Mouse (Mus musculus): ENCODE results near the gene Ugt1a7c.
"Not testable (repeated sequence)": the region's sequence is repeated elsewhere in the genome, so short reads cannot be mapped to it uniquely, and the experiment has no call there.

Gene Ugt1a7c

DNA sequence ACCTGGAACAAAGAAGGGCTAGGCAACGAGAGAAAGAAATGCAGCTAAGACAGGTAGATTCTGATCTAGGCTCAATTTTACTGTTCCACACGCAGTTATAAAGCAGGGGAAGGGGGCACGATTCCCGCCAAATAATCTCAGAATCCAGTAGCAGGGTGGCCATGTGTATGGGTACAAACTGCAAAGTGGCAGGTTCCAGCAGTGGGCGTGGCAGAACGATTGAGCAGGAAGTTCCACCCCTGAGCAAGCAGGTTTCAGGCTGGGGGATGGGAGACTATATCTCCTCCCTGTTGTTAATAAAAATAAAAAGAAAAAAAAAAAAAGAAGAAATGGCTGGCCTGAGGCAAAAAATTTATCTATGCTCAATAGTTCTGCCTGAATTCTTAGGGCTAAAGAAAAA is 17.9 kb downstream of the Ugt1a7c start:
- not testable (repeated sequence) for DNase-seq (ENCODE audit: low read depth, low spot score)

DNA sequence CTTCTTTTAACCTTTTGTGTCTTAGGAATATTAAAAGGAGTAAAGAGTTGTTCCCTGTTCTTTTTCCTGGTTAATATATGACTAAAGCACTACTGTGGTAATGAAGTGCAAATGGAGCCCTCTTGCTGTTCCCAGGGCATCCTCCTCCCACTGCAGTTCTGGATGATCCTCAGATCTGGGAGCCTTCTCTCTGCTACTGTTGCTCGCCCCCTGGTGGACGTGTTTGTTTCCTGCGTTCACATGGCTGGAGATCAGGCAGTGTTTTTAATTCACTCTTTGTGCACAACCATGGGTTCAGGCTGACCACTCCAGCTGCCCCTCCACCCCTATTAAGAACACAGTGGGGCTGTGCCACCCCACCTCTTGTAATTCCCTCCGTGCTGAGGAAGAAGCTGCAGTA is 25.7 kb downstream of the Ugt1a7c start:
- DNase-seq (ENCODE audit: low read depth, low spot score) = not testable (repeated sequence)

DNA sequence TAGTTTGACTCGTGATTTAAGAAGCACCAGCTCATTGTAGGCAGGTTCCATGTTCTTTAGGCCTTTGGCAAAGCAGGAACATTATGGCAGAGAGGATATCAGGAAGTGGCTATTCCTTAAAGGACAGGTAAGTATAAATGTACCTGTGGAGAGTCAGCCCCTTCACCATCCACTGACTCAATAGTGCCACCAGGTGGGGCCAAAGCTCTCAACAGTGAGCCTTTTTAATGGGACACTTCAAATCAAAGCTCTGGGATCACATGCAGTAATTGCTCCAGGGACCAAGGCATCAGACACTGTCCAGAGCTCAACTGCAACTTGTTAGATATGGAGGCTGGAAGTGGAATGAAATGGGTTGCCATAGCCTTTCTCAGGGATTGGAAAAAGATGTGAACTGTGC is 26.7 kb downstream of the Ugt1a7c start:
- DNase-seq (ENCODE audit: low read depth, low spot score) = not testable (repeated sequence)

DNA sequence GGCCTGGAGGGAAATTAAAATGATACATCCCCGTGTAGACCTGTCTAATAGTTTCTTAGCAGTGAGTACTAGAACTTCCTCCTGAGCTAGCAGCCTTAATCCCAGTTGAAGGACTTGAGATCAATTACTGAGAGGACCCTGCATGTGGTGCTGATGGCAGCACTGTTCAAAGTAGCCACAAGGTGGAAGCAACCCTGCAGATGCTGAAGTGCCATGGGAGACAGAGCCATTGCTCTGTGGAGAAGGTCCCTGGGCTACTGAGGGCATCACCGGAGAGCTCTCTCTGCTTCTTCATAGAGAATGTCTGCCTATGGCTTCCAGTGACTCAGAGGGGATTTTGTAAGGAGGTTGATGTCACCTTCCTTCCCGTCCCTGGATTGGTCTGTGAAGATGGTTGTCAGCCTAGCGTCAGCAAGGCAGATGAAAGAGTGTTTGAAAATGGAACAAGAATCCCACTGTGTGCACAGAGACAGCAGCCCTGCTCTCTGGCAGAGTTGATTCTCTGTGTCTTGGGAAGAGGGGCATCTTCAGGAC is 31.0 kb downstream of the Ugt1a7c start:
- not testable (repeated sequence) for DNase-seq (ENCODE audit: low read depth, low spot score)

DNA sequence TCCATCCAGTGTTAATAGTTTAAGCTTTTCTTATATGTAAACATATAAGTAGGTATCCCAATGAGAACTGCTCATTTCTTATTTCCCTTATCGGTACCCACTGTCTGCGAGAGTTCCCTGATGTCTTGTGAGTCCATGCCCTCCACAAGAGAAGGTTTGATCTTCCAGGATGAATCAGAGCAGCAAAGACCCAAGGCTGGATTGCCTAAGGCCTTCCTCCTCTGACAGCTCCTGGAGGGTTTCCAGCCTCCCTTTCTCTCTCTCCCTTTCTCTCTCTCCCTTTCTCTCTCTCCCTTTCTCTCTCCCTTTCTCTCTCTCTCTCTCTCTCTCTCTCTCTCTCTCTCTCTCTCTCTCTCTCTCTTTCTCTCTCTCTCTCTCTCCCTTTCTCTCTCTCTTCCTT is 34.2 kb downstream of the Ugt1a7c start:
- DNase-seq (ENCODE audit: low read depth, low spot score) = not testable (repeated sequence)

DNA sequence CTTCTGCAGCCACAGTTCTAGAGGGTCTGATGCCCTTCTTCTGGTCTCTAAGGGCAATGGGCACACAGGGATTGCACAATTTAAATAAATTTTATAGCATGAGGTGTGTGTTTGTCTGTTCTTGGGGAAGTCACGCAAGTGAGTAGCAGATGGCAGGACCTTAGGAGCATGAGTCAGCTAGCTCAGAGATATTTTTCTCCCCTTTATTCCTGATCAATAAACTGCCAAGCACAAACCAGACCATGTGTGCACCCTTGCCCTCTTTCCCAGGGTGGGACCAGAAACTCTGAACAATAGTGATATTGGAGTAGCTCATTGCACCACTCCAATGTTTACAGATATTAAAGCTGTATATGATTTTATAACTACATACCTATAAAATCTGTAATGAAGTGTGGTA is 35.4 kb downstream of the Ugt1a7c start:
- not testable (repeated sequence) for DNase-seq (ENCODE audit: low read depth, low spot score)

DNA sequence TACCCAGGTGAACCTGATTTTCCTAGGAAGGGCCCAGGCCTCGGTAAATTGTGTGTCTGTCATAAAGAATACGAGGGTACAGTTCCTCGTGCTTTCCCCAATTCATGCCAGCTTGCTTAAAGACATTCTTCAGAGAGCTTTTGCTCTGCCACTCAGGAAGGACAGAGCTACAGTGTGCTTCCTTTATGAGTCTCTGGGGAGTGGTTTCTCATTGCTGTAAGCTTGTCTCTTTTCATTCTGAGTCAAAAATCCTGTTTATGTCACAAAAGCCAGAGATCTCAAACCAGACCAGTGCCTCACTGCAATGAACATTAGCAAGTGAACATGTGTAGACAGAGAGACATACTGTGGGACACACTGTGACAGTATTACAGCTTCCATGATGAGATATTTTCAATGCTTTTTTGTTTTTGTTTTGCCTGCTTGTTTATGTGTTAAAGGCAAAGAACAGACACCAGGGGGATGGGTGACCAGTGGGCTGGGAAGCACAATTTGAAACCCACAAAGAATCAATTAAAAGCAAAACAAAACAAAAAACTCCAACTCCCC is 39.1 kb downstream of the Ugt1a7c start:
- no peak for DNase-seq (ENCODE audit: low read depth, low spot score)

DNA sequence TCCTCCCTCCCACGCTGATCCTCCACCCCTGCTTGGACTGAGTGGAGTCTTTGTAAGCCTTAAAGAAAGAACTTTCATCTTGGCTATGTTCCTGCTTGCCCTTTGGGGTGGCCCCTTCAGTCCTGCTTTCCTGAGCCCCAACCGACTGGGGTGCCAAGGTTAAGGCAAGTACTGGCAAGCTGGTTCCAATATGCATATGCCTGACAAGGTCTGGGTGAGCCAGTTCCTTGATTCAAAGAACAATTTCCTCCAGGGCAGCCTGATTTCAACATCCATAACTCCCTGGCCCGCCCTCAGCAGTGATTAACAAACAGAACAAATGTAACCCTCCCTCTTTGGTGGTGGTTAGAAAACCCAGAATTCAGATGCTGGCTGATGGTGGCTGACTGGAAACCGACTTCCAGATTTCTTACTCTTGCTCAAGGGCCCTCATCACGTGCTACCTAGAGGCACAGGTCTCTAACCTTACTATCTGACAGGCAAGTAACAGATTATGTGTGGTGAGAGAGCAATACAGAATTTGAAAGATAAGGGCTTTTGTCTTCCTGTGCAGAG is 39.7 kb downstream of the Ugt1a7c start, which contains the start of gene Ugt1a6a:
Gene Ugt1a6a (plus strand): TSS at position 353 of the 555 bp plus-strand sequence.
- not testable (repeated sequence) for DNase-seq (ENCODE audit: low read depth, low spot score)

DNA sequence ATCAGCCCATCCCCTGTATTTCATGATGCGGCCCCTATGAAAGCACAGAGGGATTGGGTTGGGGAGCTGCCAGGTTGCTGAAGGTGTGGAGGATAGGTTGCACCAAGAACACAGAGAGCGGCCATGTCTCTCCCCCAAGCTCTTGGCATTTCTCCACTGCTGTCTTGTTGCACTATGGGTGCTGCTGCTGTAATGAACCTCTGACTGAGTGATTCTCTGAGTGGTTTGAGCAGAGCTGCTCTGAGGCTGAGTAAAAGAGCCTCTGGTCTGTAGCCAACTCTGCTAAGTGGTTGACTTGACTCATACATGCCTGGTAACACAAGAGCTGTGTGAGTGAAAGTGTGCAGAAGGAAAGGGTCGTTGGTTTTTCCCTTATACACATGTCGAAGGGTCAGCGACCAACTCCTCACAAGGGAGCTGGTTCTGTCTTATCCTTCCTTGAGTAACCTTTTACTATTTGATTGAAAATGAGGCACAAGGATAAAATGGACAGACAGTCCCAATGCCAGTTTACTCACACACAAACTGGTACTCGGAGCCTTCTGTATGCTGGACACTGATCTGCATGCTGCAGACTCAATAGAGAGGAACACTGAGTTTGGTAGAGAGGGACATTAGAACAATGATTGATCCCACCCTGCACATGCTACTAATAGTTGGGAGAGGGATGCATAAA is 40.5 kb downstream of the Ugt1a7c start:
- DNase-seq (ENCODE audit: low read depth, low spot score) = not testable (repeated sequence)

DNA sequence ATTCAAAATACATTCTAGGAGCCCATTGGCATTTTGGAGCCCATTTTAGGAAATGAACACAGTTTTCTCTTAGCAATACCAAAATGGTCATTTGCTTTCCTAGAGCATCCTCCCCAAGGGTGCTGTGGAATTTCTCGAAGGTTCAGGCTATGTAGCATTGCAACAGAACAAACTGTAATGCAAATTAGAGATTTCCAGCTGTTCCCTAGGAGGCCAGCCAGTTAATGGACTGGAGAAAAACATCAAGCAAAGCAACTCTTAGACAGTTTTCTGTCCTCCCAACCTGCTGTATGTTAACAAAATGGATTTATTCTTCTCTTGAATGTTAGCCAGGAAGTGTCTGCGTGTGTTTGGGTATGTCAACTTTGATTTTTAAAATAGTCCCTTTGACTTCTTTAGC is 41.8 kb downstream of the Ugt1a7c start:
- no peak for DNase-seq (ENCODE audit: low read depth, low spot score)

DNA sequence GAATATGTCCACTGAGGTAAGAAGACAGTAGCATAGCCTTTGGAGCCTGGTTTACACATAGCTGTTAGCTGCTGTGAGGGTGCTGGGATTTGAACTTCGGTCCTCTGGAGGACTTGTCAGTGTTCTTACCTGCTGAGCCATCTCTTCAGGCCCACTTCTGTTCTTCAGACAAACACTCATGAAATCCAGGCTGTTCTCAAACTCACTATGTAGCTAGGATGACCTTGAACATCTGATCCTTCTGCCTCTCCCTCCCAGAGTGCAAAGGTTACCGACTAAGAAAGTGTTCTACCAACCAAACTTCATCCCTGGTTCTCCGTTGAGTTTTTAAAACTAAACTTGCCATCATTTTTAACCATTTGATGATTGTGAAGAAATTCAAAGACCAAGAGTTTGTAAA is 42.4 kb downstream of the Ugt1a7c start:
- no peak for DNase-seq (ENCODE audit: low read depth, low spot score)

DNA sequence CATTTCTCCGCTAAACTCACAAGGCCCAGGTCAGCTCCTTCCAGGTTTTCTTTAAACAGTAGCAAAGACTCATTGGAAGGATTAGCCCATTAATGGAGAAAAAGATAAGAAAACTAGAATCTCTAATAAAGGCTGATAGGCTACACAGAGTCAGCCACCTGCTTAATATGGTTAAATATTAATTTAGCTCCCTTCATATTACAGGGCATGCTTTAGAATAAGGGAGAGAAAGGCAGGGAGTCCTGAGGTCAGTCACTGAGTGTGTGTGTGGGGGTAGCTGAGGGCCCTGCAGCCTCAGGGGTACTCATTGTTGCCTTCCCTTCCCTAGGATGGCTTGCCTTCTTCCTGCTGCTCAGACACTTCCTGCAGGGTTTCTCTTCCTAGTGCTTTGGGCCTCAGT is 43.3 kb downstream of the Ugt1a7c start:
- no peak for DNase-seq (ENCODE audit: low read depth, low spot score)

DNA sequence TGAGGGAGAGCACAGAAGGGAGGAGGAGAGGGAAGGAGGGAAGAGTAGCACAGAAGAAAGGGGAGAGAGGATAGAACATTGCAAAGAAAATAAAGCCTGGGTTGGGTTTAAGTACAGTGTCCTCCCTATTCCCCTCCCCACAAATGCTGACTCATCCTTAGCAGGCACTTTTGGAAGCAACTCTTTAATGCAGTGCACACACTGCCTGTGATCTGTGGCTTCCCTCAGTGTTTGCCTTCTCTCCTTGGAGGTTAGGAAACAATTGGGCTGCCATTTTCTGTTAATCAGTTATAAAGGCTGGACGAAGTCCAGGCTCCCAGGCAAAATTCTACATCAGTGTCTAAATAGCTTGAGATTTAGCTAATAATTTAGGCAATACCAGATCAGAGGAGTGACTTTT is 45.6 kb downstream of the Ugt1a7c start:
- DNase-seq (ENCODE audit: low read depth, low spot score) = not testable (repeated sequence)

DNA sequence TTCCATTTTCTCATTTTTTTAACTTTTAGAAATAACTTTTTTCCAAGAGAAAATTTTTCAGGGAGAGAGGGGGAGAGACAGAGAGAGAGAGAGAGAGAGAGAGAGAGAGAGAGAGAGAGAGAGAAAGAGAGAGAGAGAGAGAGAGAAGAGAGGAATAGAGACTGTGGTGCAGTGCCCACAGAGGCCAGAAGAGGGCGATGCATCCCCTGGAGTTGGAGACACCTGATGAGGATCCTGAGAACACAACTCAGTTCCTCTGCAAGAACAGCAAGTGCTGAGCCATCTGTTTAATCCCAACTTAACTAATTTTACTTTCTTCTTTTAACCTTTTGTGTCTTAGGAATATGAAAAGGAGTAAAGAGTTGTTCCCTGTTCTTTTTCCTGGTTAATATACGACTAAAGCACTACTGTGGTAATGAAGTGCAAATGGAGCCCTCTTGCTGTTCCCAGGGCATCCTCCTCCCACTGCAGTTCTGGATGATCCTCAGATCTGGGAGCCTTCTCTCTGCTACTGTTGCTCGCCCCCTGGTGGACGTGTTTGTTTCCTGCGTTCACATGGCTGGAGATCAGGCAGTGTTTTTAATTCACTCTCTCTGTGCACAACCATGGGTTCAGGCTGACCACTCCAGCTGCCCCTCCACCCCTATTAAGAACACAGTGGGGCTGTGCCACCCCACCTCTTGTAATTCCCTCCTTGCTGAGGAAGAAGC is 49.3 kb downstream of the Ugt1a7c start:
- not testable (repeated sequence) for DNase-seq (ENCODE audit: low read depth, low spot score)

DNA sequence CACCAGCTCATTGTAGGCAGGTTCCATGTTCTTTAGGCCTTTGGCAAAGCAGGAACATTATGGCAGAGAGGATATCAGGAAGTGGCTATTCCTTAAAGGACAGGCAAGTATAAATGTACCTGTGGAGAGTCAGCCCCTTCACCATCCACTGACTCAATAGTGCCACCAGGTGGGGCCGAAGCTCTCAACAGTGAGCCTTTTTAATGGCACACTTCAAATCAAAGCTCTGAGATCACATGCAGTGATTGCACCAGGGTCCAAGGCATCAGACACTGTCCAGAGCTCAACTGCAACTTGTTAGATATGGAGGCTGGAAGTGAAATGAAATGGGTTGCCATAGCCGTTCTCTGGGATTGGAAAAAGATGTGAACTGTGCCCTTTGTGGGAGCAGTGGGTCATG is 50.4 kb downstream of the Ugt1a7c start:
- DNase-seq (ENCODE audit: low read depth, low spot score) = not testable (repeated sequence)

DNA sequence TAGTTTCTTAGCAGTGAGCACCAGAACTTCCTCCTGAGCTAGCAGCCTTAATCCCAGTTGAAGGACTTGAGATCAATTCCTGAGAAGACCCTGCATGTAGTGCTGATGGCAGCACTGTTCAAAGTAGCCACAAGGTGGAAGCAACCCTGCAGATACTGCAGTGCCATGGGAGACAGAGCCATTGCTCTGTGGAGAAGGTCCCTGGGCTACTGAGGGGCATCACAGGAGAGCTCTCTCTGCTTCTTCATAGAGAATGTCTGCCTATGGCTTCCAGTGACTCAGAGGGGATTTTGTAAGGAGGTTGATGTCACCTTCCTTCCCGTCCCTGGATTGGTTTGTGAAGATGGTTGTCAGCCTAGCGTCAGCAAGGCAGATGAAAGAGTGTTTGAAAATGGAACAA is 55.3 kb downstream of the Ugt1a7c start:
- not testable (repeated sequence) for DNase-seq (ENCODE audit: low read depth, low spot score)

DNA sequence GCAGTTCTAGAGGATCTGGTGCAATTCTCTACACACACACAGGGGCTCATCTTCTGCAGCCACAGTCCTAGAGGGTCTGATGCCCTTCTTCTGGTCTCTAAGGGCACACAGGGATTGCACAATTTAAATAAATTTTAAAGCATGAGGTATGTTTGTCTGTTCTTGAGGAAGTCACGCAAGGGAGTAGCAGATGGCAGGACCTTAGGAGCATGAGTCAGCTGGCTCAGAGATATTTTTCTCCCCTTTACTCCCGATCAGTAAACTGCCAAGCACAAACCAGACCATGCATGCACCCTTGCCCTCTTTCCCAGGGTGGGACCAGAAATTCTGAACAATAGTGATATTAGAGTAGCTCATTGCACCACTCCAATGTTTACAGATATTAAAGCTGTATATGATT is 63.6 kb downstream of the Ugt1a7c start:
- no peak for DNase-seq (ENCODE audit: low read depth, low spot score)

DNA sequence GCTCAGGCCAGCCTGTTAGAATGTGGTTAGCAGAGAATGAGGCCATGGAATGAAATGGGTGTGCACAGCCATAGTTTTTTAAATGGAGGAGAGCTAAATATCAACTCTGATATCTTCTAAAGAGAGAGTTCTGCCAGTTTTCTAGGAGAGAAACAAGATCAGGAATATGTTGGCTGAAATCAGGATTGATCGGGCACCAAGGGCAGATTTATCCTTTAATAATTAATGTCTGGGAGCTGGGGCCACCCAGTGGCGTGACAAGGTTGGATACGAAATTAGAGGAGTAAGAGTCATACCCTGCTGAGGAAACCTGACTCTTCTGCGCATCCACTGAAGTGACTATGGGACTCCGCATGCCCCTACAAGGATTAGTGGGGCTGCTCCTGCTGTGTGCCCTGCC is 70.8 kb downstream of the Ugt1a7c start, which contains the start of gene Ugt1a5:
Gene Ugt1a5 (plus strand): TSS at position 302 of the 400 bp plus-strand sequence.
- DNase-seq (ENCODE audit: low read depth, low spot score) = no peak

DNA sequence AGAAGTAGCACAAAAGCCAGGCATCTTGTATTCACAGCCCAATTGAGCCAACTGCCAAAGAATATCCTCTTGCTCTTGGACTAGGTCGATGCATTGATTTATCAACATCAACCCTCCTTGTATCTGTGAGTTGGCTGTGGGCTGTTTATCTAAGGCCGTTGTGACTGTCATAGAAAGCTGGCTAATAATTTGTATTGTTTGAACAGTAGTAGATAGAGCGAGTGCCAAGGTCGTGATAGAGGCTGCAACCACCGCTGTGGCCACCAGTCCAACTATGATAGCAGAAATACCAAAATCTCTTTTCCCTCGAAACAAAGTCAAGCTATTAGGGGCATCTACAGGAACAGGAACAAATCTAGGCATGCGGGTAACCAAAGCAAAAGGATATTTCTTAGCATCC is 77.3 kb downstream of the Ugt1a7c start:
- DNase-seq (ENCODE audit: low read depth, low spot score) = not testable (repeated sequence)

DNA sequence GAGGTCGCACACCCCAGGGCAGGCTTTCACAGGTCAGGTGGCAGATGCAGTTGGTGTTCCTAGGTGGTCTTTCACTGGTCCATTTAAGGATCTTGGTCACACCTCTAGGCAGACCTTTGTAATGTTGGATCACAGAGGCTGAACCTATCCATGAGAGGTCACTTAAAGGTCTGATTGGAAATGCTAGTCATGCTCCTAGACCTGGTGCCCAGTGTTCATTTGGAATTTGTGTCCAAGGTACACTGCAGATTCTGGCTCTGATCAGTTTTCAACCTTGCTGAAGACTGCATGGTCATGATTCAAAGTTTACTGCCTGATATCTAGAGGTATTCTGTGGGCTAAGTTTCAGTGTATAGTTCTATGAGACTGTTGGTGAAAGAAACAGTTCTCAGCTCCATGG is 84.8 kb downstream of the Ugt1a7c start:
- DNase-seq (ENCODE audit: low read depth, low spot score) = no peak

DNA sequence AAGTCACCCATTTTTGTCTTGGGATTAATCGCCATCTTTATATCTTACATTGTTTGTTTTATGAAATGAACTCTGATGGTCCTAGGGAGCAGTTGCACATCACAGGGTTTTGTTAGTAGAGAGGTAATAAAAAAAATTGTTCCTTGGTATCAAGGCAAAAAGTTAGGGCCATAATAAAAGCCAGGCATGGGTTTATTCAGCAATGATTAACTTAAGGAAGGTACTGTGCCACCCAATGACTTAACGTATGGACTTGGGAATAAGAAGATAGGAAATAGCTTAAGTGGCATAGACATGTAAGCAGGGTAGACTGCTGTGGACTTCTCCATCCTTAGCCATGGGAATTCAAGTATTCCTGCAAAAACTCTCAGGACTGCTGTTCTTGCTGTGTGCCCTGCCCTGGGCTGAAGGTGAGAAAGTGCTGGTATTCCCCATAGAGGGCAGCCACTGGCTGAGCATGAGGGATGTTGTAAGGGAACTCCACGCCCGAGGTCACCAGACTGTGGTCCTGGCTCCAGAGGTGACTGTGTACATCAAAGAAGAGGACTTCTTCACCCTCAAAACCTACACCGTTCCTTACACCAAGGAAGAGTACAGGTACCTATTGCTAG is 91.6 kb downstream of the Ugt1a7c start:
- no peak for DNase-seq (ENCODE audit: low read depth, low spot score)

DNA sequence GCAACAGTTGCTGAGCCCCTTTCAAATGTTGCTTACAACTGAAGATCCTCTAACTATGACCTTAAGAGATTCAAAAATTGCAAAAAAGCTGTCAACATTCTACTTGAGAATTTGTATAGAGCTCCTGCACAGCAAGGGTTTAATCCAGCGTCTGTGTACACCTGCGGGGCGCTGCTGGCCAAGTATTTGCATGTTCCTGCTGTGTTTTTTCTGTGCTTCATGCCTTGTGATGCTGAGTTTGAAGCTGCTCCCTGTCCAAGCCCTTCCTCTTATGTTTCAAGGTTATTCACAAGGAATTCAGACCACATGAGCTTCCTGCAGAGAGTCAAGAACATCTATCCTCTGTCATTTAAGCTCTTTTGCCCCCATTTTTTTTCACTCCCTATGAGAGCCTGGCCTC is 97.3 kb downstream of the Ugt1a7c start:
- no peak for DNase-seq (ENCODE audit: low read depth, low spot score)
